Mouse (Mus musculus) layer of hippocampus, postnatal 36 days (tissue): ENCODE results near the gene Sumf1. TPM values are rescaled to one million over a fixed set of nuclear protein-coding genes. Genes with fewer than 3 reads are reported as not detected.
A peak's percentile ranks its signal among the peaks of the same experiment; 100 is the strongest.

Experiments
- DNase-seq, 2 experiments: peaks; one replicate each; pipeline ENCODE4 v3.0.0; 2022
- total RNA-seq, 2 experiments: library from RNA; stranded (reverse); gene quantifications; 2 replicates each; pipeline ENCODE4 v1.2.3; 2021

Gene Sumf1
- total RNA-seq, 2 experiments from 2014 or later, result 18.5 to 18.9 TPM

DNA sequence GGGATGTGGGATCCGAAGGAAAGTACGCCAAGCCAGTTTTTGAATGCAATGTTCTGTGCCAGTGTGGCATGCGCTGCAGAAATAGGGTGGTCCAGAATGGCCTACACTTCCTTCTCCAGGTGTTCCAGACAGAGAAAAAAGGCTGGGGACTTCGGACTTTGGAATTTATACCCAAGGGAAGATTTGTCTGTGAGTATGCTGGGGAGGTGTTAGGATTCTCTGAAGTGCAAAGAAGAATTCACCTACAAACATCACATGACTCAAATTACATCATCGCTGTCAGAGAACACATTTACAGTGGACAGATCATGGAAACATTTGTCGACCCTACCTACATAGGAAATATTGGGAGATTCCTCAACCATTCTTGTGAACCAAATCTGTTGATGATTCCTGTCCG lies 109.5 kb downstream of the Sumf1 start:
- DNase-seq, result no peak

GRCm38 (mm10) chr6:108074624-108075023 lies 110.8 kb downstream of the Sumf1 start:
- peak; percentile 17 to 31 for DNase-seq

- no peak for DNase-seq
Measured at GRCm38 (mm10) chr6:108073931-108074330, 111.5 kb downstream of the Sumf1 start.

DNA sequence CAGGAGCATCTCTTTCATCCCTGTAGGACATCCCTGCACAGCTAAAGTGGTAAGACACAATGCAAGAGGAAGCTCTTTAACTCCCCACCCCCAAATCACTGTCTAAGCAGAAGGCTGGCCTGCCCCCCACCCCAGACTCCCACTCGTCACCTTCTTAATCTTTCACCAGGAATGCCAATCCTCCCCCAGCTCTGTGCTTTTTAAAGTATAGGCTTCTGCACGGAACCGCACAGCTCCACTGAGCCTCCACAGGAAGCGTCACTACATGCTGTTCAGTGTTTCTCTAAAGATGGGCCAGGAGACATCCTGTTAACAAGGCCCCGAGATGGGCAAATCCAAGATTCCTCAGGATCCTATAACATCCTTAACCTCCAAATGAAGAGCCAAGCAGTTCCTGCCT lies 112.3 kb downstream of the Sumf1 start:
- no peak for DNase-seq

DNA sequence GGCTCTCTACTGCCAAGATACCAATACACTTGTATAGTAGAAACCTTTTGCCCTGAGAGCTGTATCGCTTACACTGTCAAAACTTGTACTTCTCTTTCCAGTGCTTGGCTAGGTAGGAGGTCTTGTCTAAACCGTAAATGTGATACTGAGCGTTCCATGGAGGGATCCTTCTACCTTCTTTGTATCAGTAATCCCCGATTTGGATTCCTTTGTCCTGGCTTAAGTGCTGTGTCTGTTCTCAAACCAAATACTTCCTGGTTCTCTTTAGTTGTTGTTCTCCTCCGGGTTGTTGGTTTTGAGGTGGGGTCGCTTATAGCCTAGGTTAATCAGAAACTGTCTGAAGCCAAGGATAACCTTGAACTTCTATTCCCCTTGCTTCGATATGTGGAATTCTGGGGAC lies 114.4 kb downstream of the Sumf1 start:
- DNase-seq, result no peak

DNA sequence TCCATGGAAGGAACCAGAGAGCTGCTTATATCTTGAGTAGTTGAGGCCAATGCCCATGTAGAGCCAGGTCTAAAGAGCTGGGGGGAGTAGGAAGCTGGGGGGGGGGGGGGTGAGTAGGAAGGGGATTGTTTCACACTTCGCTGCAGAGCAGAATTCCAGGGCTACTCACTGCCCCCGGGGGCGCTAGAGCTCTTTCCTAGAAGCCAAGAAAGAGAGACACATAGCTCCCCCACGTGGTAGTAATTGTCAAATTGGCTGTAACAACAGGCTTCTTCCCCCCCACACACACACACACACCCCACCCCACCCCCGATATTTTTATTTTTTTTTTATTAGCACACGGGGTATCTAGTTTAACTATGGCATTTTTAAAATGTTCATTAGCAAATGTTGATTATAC lies 119.8 kb downstream of the Sumf1 start:
- peak; percentile 67 to 69 for DNase-seq

- DNase-seq, result peak; percentile 97 to 98
Measured at GRCm38 (mm10) chr6:108064918-108065526, 120.4 kb downstream of the Sumf1 start, which contains the start of gene Setmar. Setmar (plus strand) TSS chr6:108065045.

DNA sequence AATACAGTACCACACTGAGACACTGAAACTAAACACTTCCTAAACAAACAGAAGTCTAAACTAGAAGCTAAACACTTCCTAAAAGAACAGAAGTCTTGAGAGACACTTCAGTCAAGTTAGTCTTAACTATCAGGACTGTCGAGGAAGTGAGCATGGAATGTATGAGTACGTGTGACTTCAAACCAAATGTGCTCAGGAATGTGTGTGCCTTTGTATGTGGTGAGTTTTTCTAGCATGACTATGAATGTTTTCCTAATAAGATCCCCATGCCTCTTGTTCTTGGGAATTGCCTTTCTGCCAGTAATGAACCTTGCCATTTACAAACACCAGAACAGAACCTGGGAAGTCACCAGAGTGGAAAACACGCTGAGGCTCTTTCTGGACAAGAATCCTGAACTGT lies 124.3 kb downstream of the Sumf1 start:
- no peak for DNase-seq

GRCm38 (mm10) chr6:108058066-108058465 lies 127.3 kb downstream of the Sumf1 start:
- no peak for DNase-seq

GRCm38 (mm10) chr6:108057353-108057752 lies 128.0 kb downstream of the Sumf1 start:
- peak; percentile 19 to 20 for DNase-seq

Other genes starting within 250 kb of the Sumf1 start
- gene Setmar, start 120.5 kb downstream of the Sumf1 start, total RNA-seq, result 1 to 10 TPM; 9.2 to 9.3 TPM
- 100 to 1,000 TPM; 290 to 296 TPM for gene Itpr1, start 27.5 kb upstream of the Sumf1 start, total RNA-seq